Mouse (Mus musculus) layer of hippocampus, adult 18-20 months (tissue): ENCODE measurements around the gene Pde4d. TPM values are rescaled to one million over a fixed set of nuclear protein-coding genes. Genes with fewer than 3 reads are reported as not detected.

Experiments used
- DNase-seq, 2 experiments: peaks; one replicate each; pipeline ENCODE4 v3.0.0; 2022; ENCODE audit warnings: low spot score in 2 of 2
- total RNA-seq, 2 experiments: library from RNA; stranded (reverse); gene quantifications; 2 replicates each; pipeline ENCODE4 v1.2.3; 2021

Gene Pde4d
- total RNA-seq, 2 experiments from 2014 or later = 67.4 to 71.2 TPM

- no peak for DNase-seq
Observed at GRCm38 (mm10) chr13:109279211-109279610, 829.5 kb downstream of the Pde4d start.

- peak in 1 of 2 experiments; percentile 53 for DNase-seq
Observed at GRCm38 (mm10) chr13:109280433-109280832, 830.7 kb downstream of the Pde4d start.

- no peak for DNase-seq
Observed at GRCm38 (mm10) chr13:109287465-109287864, 837.7 kb downstream of the Pde4d start.

- no peak for DNase-seq
Observed at GRCm38 (mm10) chr13:109290922-109291321, 841.2 kb downstream of the Pde4d start.

GRCm38 (mm10) chr13:109293011-109293410, 843.3 kb downstream of the Pde4d start:
- no peak for DNase-seq

- DNase-seq = no peak
Observed at GRCm38 (mm10) chr13:109296347-109297037, 846.7 kb downstream of the Pde4d start.

GRCm38 (mm10) chr13:109298852-109299251, 849.1 kb downstream of the Pde4d start:
- no peak for DNase-seq

GRCm38 (mm10) chr13:109299511-109300250, 849.9 kb downstream of the Pde4d start:
- peak in 1 of 2 experiments; percentile 56 for DNase-seq

GRCm38 (mm10) chr13:109312542-109312941, 862.8 kb downstream of the Pde4d start:
- DNase-seq = no peak

- no peak for DNase-seq
Observed at GRCm38 (mm10) chr13:109315608-109316007, 865.9 kb downstream of the Pde4d start.

GRCm38 (mm10) chr13:109317644-109318043, 867.9 kb downstream of the Pde4d start:
- no peak for DNase-seq

GRCm38 (mm10) chr13:109318434-109318998, 868.8 kb downstream of the Pde4d start:
- no peak for DNase-seq

- no peak for DNase-seq
Observed at GRCm38 (mm10) chr13:109326061-109326460, 876.3 kb downstream of the Pde4d start.

GRCm38 (mm10) chr13:109331563-109331962, 881.8 kb downstream of the Pde4d start:
- DNase-seq = no peak

- DNase-seq = no peak
Observed at GRCm38 (mm10) chr13:109341902-109342301, 892.2 kb downstream of the Pde4d start.

GRCm38 (mm10) chr13:109342469-109342868, 892.7 kb downstream of the Pde4d start:
- no peak for DNase-seq

GRCm38 (mm10) chr13:109343596-109343995, 893.8 kb downstream of the Pde4d start:
- DNase-seq = peak; percentile 77 to 93

- no peak for DNase-seq
Observed at GRCm38 (mm10) chr13:109347770-109348169, 898.0 kb downstream of the Pde4d start.

GRCm38 (mm10) chr13:109348316-109348715, 898.6 kb downstream of the Pde4d start:
- no peak for DNase-seq

- DNase-seq = no peak
Observed at GRCm38 (mm10) chr13:109350100-109350499, 900.4 kb downstream of the Pde4d start.

GRCm38 (mm10) chr13:109354017-109354416, 904.3 kb downstream of the Pde4d start:
- DNase-seq = no peak

GRCm38 (mm10) chr13:109356252-109356651, 906.5 kb downstream of the Pde4d start:
- no peak for DNase-seq
